Mouse (Mus musculus) cerebellum, postnatal 4 days (tissue): ENCODE measurements around the gene Fip1l1.

Source experiments
- DNase-seq, 2 experiments: peaks; one replicate each; pipeline ENCODE4 v3.0.0; 2022; ENCODE audit warnings: low spot score in 2 of 2, mixed read lengths in 1 of 2

Fip1l1 gene

DNA sequence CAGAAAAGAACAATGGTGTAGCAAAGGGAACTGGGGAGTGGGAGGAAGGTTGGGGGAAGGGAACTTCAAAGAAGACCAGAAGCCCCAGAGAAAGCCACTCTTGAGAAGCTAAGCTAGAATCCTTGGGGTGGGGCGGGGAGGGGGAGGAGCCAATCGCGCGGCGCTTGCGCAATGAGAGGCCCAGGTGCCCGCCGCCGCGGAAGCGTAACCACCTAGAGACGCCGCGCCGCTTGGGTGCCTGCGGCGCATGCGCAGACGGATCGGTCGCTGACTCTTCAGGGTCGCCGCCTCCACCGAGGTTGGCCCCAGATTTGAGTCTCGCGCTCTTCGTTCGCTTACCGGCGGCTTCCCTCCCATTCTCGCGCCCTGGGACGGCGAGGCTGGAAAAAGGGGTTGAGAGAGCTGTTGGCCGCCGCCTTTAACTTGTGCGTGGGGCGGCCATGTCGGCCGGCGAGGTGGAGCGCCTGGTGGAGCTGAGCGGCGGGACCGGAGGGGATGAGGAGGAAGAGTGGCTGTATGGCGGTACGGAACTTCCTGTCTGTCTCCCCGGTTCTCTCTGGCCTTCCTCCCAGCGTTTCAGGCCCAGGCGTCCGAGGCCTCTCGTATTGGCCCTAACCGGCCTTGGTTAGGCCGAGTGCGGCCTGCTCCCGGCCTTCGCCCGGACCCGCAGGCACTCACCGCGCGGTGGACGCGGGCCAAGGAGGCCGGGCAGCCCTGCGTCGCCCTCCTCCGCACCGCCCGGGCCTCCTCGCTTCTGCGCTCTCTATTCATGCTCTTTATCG, at the start of gene Fip1l1:
TSS of gene Fip1l1 (plus strand) at position 210 of the 782 bp plus-strand sequence.
- DNase-seq, result peak; percentile 80 to 93

GRCm38 (mm10) chr5:74492705-74493104, 42.5 kb upstream of the Fip1l1 start:
- no peak for DNase-seq

DNA sequence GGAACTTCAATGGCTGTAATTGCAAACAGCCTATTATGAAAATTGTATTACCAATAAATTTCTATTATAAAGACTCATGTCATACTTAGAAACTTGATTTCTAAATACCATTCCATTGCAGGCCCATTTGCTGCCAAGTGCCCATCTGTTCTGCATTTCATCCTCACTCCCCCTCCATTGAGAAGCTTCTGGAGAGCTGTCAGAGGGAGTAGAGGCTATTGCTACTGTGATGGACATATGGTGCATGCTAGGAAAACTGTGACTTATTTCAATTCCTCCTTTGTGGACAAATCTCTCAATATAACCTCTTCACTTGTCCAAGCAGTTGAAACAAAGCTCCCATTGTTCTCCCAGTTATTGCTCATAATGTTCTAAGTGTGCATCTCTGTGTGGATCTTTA, 23.6 kb upstream of the Fip1l1 start:
- no peak for DNase-seq

- DNase-seq, result no peak
Measured at GRCm38 (mm10) chr5:74527025-74527424, 8.2 kb upstream of the Fip1l1 start.

DNA sequence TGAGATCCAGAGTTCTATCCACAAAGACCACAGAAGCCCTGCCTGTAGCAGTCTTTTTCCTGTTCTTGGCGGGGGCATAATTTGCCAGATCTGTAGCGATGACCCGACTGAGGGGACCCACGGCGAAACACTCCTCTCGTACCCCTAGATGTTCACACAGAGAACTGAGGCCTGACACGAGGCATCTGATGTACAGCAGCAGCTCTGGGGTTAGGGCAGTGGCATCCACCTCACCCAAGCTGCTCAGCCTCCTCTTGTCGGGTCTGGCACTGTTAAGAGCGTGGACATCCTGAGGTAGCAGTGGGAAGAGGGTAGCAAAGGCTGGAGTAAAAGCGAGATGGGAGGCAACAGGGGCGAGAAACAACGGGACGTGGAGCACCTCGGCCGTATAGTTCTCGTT, 4.5 kb upstream of the Fip1l1 start:
- no peak for DNase-seq

- DNase-seq, result peak; percentile 96 to 98
Measured at GRCm38 (mm10) chr5:74531630-74532280, 3.5 kb upstream of the Fip1l1 start, which contains the start of gene Scfd2. Scfd2 (minus strand) TSS chr5:74531759.

GRCm38 (mm10) chr5:74536180-74536947, 1.1 kb downstream of the Fip1l1 start:
- DNase-seq, result no peak

DNA sequence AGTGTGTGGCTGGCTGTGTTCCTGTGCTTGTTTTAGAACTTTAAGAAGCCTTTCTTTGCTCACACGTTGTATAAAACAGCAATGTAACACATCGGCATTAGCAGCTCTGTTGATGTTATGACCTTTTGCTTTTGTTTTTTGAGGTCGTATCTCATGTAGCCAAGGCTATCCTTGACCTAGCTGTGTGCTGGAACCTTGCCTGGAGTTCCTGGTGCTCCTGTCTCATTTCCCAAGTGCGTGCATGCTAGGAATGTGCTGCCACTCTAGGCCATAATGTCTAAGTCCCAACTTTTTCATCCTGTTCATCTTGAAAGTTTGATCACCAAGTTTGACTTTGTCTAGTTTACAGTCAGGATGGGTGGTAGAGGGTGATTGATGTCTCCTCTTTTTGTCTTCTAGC, 10.4 kb downstream of the Fip1l1 start:
- no peak for DNase-seq

- no peak for DNase-seq
Measured at GRCm38 (mm10) chr5:74549566-74549965, 14.3 kb downstream of the Fip1l1 start.

DNA sequence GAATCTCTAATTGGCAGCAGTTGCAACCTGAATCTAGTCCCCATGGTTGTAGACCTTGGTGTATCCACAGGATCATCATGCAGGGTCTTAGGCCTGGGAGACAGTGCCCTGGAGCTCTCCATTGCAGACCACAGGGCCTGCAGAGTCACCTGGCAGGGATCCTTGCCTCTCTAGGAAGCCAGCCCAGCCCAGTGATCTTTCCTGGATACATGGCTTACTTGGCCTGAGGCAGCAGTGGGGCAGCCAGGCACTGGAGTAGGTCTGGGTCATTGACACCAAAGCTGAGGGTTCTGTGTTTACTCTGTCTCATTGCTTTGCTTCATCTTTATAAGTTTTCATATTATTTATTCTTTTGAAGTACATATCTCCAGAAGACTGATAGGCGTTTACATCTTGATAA, 25.9 kb downstream of the Fip1l1 start:
- no peak for DNase-seq

DNA sequence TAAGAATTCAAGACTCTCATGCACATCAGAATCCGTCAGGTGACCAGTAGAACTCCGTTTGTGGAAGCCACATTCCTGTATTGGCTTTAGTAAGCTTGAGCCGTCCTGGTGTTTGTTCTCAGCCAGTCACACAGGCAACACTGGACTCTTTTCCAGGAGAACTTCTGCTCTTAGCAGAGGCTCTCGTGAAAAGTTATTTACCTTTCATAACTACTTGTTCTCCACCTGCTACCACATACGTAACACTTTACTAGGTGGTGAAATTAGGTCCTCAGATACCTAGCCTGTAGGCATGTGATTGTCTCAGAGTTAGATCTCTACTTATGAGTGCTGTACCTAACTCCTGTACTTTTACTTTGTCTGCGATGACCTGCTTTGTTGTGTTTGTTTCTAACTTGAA, 36.5 kb downstream of the Fip1l1 start:
- no peak for DNase-seq

GRCm38 (mm10) chr5:74589133-74589532, 53.9 kb downstream of the Fip1l1 start:
- no peak for DNase-seq

GRCm38 (mm10) chr5:74591413-74591812, 56.2 kb downstream of the Fip1l1 start:
- no peak for DNase-seq

GRCm38 (mm10) chr5:74593147-74593546, 57.9 kb downstream of the Fip1l1 start:
- no peak for DNase-seq

- DNase-seq, result no peak
Measured at GRCm38 (mm10) chr5:74600010-74600409, 64.8 kb downstream of the Fip1l1 start.

DNA sequence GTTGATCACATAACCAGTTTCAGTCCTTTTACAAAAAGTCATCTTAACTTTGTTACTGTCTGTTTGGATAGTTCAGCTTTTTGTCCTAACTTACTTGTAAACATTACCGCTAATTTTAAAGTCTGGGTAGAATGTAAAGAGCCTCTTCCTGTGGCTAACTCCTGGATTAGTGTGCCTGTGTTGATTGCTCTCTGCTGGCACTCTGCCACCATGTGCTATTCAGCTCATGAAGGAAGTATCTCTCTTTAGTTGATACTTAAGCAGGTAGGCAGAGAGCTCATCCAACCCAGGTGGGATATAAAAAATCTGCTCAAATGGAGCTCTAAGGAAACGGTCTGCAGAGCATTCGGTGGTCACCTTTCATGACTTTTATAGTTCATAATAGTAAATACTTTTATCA, 65.9 kb downstream of the Fip1l1 start:
- DNase-seq, result no peak

GRCm38 (mm10) chr5:74601965-74602364, 66.7 kb downstream of the Fip1l1 start:
- DNase-seq, result no peak

- no peak for DNase-seq
Measured at GRCm38 (mm10) chr5:74602371-74602770, 67.1 kb downstream of the Fip1l1 start.

DNA sequence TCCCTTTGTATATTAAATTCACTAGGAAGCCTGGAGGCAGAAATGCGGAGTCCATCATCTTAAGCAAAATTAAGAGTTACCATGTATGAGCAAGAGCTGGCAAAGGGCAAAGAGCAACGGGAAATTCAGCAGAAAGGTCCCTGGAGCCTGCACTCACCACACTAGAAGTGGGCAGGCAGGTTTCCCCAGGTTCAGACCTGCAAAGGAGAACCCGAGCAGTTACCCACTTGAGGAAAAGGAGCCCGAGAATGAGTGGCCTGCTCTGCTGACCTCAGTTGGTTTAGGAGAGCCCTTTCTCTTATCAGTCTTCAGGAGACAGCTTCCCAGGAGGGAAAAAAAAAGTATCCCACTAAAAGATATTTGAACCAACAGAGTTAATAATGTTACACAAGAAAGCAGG, 68.1 kb downstream of the Fip1l1 start:
- no peak for DNase-seq

DNA sequence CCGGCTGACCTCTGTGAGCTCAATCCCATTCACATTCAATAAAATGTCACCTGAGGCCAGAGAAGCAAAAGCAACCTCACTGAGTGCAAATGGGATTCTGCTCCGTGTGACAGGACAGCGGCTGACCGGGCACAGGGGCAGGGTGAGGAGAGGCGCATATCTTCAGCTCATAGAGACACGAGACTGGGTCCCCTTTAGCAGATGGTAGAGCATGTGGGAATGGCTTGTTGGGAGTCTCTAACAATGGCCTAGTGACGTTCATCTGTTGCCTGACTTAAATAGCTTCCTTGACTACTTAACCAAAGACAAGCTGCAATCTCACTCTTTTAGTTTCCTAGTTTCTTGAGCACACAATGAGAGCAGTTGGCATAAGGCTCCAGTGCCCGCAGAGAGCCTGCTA, 71.0 kb downstream of the Fip1l1 start:
- no peak for DNase-seq

DNA sequence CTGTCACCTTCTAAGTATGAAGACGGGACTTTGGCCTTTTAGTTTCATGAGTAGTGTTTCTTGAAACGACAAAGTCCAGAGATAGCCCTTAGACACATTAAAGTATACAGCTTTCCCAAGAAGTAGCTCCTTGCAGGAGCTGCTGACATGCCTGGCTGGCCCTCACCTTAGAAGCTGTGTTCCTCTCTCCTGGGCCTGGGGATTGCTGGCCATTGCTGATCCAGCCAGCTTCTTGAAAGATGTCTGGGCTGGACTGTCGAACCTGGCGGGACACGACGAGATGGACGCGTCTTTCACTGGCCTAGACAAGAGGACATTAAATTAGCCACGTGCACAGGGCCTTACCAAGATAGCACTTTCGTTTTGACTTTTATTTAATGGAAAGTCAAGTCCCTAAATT, 75.3 kb downstream of the Fip1l1 start:
- DNase-seq, result no peak

DNA sequence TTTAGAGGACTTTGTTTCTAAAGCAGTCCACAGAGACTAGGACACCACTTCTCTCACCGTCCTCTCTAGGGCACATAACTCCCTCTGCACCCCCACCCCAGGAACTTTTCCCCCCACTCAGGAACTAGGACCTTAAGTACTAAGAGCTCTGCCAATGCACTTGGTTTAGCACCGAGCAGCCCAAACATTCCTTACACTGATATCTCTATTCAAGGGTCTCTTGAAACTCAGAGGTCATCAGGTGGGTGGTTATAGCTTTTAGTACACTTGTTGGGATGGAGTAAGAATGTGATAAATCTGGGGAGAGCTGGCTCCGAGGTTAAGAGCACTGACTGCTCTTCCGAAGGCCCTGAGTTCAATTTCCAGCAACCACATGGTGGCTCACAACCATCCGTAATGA, 77.5 kb downstream of the Fip1l1 start:
- no peak for DNase-seq
